In genomic region chr17:84674048-84674447, GRCm38 (mm10) we compare ENCODE assay signal across 29 mouse cellular contexts. TPM values are rescaled to one million over a fixed set of nuclear protein-coding genes. Genes with fewer than 3 reads are reported as not detected.
DNase-seq lines count a peak whose midpoint lies in the region; ATAC-seq and TF ChIP-seq lines count a peak whose summit lies in the region.
"Had no signal": no experiment of that assay in that cellular context is flagged by ENCODE, and none has a peak within 500 bp of the region (broad histone marks: within the 10 kb centered on the region; RNA-seq: fewer than 3 reads in every experiment).

No protein-coding gene starts in this region.

- H3K36me3 ChIP-seq in forebrain, embryonic 11.5 days (ENCODE audit: control insufficient read depth, insufficient read depth, low read length), result no peaks in the 10 kb centered on the region
- no peaks in the 10 kb centered on the region for H3K36me3 ChIP-seq in forebrain, embryonic 16.5 days (ENCODE audit: control insufficient read depth, insufficient read depth)
- no peaks in the 10 kb centered on the region for H3K36me3 ChIP-seq in limb, embryonic 13.5 days
- H3K36me3 ChIP-seq in limb, embryonic 10.5 days, result no peaks in the 10 kb centered on the region
- no peaks in the 10 kb centered on the region for H3K36me3 ChIP-seq in midbrain, embryonic 15.5 days (replicated peaks)
- H3K36me3 ChIP-seq: hindbrain, embryonic 12.5 days; stomach, embryonic 15.5 days had no signal

- intact Hi-C loops in left cerebral cortex, postnatal 36 days (cut with DNase I), result no loop called here

- H3K27ac ChIP-seq in forebrain, embryonic 11.5 days (ENCODE audit: low read depth, low read length), result no peak overlapping the region
- no peak overlapping the region for H3K27ac ChIP-seq in forebrain, embryonic 16.5 days (ENCODE audit: low read length)
- H3K27ac ChIP-seq in limb, embryonic 13.5 days, result no peak overlapping the region
- H3K27ac ChIP-seq in limb, embryonic 10.5 days, result no peak overlapping the region
- H3K27ac ChIP-seq in midbrain, embryonic 15.5 days, result no peak overlapping the region
- H3K27ac ChIP-seq: hindbrain, embryonic 12.5 days; left cerebral cortex, adult 2 months; stomach, embryonic 15.5 days had no signal

- H3K27me3 ChIP-seq in forebrain, embryonic 11.5 days (ENCODE audit: control insufficient read depth, insufficient read depth, low read length), result peaks cover 3% of the 10 kb centered on the region; the same call in 1 of the 2 replicates
- H3K27me3 ChIP-seq in forebrain, embryonic 16.5 days (replicated peaks; ENCODE audit: control insufficient read depth, insufficient read depth, low read length), result peaks cover 11% of the 10 kb centered on the region
- H3K27me3 ChIP-seq in limb, embryonic 13.5 days, result peaks cover 21% of the 10 kb centered on the region; the same call in 1 of the 2 replicates
- H3K27me3 ChIP-seq in limb, embryonic 10.5 days (ENCODE audit: low read depth, poor library complexity, severe bottlenecking), result peaks cover 11% of the 10 kb centered on the region; the same call in 1 of the 2 replicates
- peaks cover 14% of the 10 kb centered on the region for H3K27me3 ChIP-seq in midbrain, embryonic 15.5 days (replicated peaks)
- H3K27me3 ChIP-seq: stomach, embryonic 15.5 days had no signal

- no peaks in the 10 kb centered on the region for H3K9me3 ChIP-seq in forebrain, embryonic 11.5 days (ENCODE audit: control insufficient read depth, low read length)
- no peaks in the 10 kb centered on the region for H3K9me3 ChIP-seq in forebrain, embryonic 16.5 days (ENCODE audit: control insufficient read depth, low read length)
- no peaks in the 10 kb centered on the region for H3K9me3 ChIP-seq in limb, embryonic 13.5 days
- H3K9me3 ChIP-seq in limb, embryonic 10.5 days (replicated peaks), result no peaks in the 10 kb centered on the region
- no peaks in the 10 kb centered on the region for H3K9me3 ChIP-seq in midbrain, embryonic 15.5 days
- H3K9me3 ChIP-seq: hindbrain, embryonic 12.5 days; stomach, embryonic 15.5 days had no signal

- H3K4me1 ChIP-seq in forebrain, embryonic 11.5 days (replicated peaks; ENCODE audit: control insufficient read depth, insufficient read depth, low read length), result peaks cover 9% of the 10 kb centered on the region; the same call in 1 of the 2 replicates
- H3K4me1 ChIP-seq in forebrain, embryonic 16.5 days (replicated peaks; ENCODE audit: control insufficient read depth, insufficient read depth, low read length), result peaks cover 7% of the 10 kb centered on the region
- H3K4me1 ChIP-seq in limb, embryonic 13.5 days, result peaks cover 20% of the 10 kb centered on the region
- H3K4me1 ChIP-seq in limb, embryonic 10.5 days, result peaks cover 10% of the 10 kb centered on the region
- peaks cover 25% of the 10 kb centered on the region for H3K4me1 ChIP-seq in midbrain, embryonic 15.5 days
- H3K4me1 ChIP-seq: stomach, embryonic 15.5 days had no signal

- 6% methylated on average over 7 of the region's 7 CpGs for WGBS in forebrain, embryonic 11.5 days
- WGBS in forebrain, embryonic 16.5 days, result 8% methylated on average over 7 of the region's 7 CpGs
- WGBS in limb, embryonic 13.5 days, result 12% methylated on average over 7 of the region's 7 CpGs
- 39% methylated on average over 7 of the region's 7 CpGs for WGBS in limb, embryonic 10.5 days
- 4% methylated on average over 7 of the region's 7 CpGs for WGBS in midbrain, embryonic 15.5 days

- no peak for TF ChIP-seq CTCF in brain, embryonic 14.5 days (IDR thresholded peaks at IDR 0.05; ENCODE audit: borderline replicate concordance, extremely low read depth, insufficient read depth, insufficient read length)

- no peak for DNase-seq in forebrain, embryonic 11.5 days (ENCODE audit: low spot score)
- no peak for DNase-seq in limb, embryonic 10.5 days (ENCODE audit: low spot score)
- peak; percentile 56 for DNase-seq in brain, embryonic 14.5 days (ENCODE audit: low read depth)
- no peak for DNase-seq in left cerebral cortex, postnatal 36 days (ENCODE audit: low spot score in 2 of 2)
- DNase-seq: adrenal gland, postnatal 14 days; cerebellum, adult 9-10 months; kidney, adult 2 months; left cerebral cortex, postnatal 4 days; lung, postnatal 4 days; right cerebral cortex, adult 18-20 months; right cerebral cortex, postnatal 4 days; thymus, adult 18-20 months; thymus, postnatal 36 days had no signal

- ATAC-seq in forebrain, embryonic 11.5 days (replicated peaks; ENCODE audit: low FRiP score), result peak; percentile 77
- ATAC-seq in forebrain, embryonic 16.5 days, result no peak
- ATAC-seq in limb, embryonic 13.5 days (ENCODE audit: low FRiP score, low read depth), result no peak
- no peak for ATAC-seq in midbrain, embryonic 15.5 days (replicated peaks)

- 0 out of 2 replicates have a peak overlapping the region, but pooled peaks have one; percentile 11 for H3K4me2 ChIP-seq in forebrain, embryonic 11.5 days (ENCODE audit: low read depth, low read length, severe bottlenecking)
- no peak overlapping the region for H3K4me2 ChIP-seq in forebrain, embryonic 16.5 days (ENCODE audit: low read length)
- 0 out of 2 replicates have a peak overlapping the region, but pooled peaks have one; percentile 7 for H3K4me2 ChIP-seq in limb, embryonic 13.5 days (replicated peaks)
- 0 out of 2 replicates have a peak overlapping the region, but pooled peaks have one; percentile 2 for H3K4me2 ChIP-seq in midbrain, embryonic 15.5 days
- H3K4me2 ChIP-seq: hindbrain, embryonic 12.5 days; stomach, embryonic 15.5 days had no signal

- TF ChIP-seq POLR2A in brain, embryonic 14.5 days (IDR thresholded peaks at IDR 0.05; ENCODE audit: borderline replicate concordance, extremely low read depth, insufficient read depth, insufficient read length, poor library complexity, severe bottlenecking), result no peak

- H3K9ac ChIP-seq in forebrain, embryonic 11.5 days (ENCODE audit: low read length), result no peak overlapping the region
- H3K9ac ChIP-seq in forebrain, embryonic 16.5 days (replicated peaks; ENCODE audit: low read depth, low read length), result no peak overlapping the region
- H3K9ac ChIP-seq in limb, embryonic 13.5 days, result no peak overlapping the region
- H3K9ac ChIP-seq in midbrain, embryonic 15.5 days, result no peak overlapping the region
- H3K9ac ChIP-seq: hindbrain, embryonic 12.5 days; stomach, embryonic 15.5 days had no signal

- no peak overlapping the region for H3K4me3 ChIP-seq in forebrain, embryonic 11.5 days (ENCODE audit: low read depth, low read length)
- no peak overlapping the region for H3K4me3 ChIP-seq in forebrain, embryonic 16.5 days (replicated peaks; ENCODE audit: low read length)
- no peak overlapping the region for H3K4me3 ChIP-seq in limb, embryonic 13.5 days
- no peak overlapping the region for H3K4me3 ChIP-seq in limb, embryonic 10.5 days
- H3K4me3 ChIP-seq in midbrain, embryonic 15.5 days, result no peak overlapping the region
- H3K4me3 ChIP-seq: erythroblast, embryonic 14.5 days; hindbrain, embryonic 12.5 days; left cerebral cortex, adult 2 months; stomach, embryonic 15.5 days had no signal

RNA-seq across cellular contexts. Expression of gene Abcg8, which starts 2.1 kb away (rescaled TPM):
- polyA plus RNA-seq in forebrain, embryonic 11.5 days (2014; fragmentation: Nextera tagmentation; extraction: Ambion mirVana), result 0.17 and 0.48 TPM in 2 replicates
- polyA plus RNA-seq in forebrain, embryonic 16.5 days (2015; fragmentation: Nextera tagmentation; extraction: Ambion mirVana), result not detected in 2 replicates
- 0.15 TPM in 1 of 2 replicates, not detected in the other for polyA plus RNA-seq in limb, embryonic 13.5 days (2015; fragmentation: Nextera tagmentation; extraction: Ambion mirVana)
- polyA plus RNA-seq in limb, embryonic 10.5 days (2016; fragmentation: Nextera tagmentation; extraction: Ambion mirVana), result 0.10 and 0.11 TPM in 2 replicates
- 0.50 and 0.55 TPM in 2 replicates for polyA plus RNA-seq in brain, embryonic 14.5 days (2012; rRNA removed)
- polyA plus RNA-seq in midbrain, embryonic 15.5 days (2015; fragmentation: Nextera tagmentation; extraction: Ambion mirVana), result 0.15 TPM in 1 of 2 replicates, not detected in the other
- total RNA-seq in left cerebral cortex, postnatal 36 days (2021), result not detected
- total RNA-seq: gastrocnemius, adult 18-20 months; heart, postnatal 25 days; layer of hippocampus, postnatal 10 days; left cerebral cortex, adult 2 months; left cerebral cortex, postnatal 4 days; megakaryocyte-erythroid progenitor cell, adult 5-6 weeks had no signal
- polyA plus RNA-seq: erythroblast, embryonic 14.5 days; heart, embryonic 14.5 days; lung, embryonic 16.5 days; neural tube, embryonic 14.5 days had no signal

RNA-seq across cellular contexts. Expression of gene Abcg5, which starts 8.8 kb away (rescaled TPM):
- 5.1 and 5.9 TPM in 2 replicates for polyA plus RNA-seq in forebrain, embryonic 11.5 days (2014; fragmentation: Nextera tagmentation; extraction: Ambion mirVana)
- 0.87 and 1.0 TPM in 2 replicates for polyA plus RNA-seq in forebrain, embryonic 16.5 days (2015; fragmentation: Nextera tagmentation; extraction: Ambion mirVana)
- polyA plus RNA-seq in limb, embryonic 13.5 days (2015; fragmentation: Nextera tagmentation; extraction: Ambion mirVana), result 1.4 and 1.6 TPM in 2 replicates
- 0.97 and 1.1 TPM in 2 replicates for polyA plus RNA-seq in limb, embryonic 10.5 days (2016; fragmentation: Nextera tagmentation; extraction: Ambion mirVana)
- polyA plus RNA-seq in brain, embryonic 14.5 days (2012; rRNA removed), result 2.1 and 3.7 TPM in 2 replicates
- polyA plus RNA-seq in midbrain, embryonic 15.5 days (2015; fragmentation: Nextera tagmentation; extraction: Ambion mirVana), result 1.9 and 2.2 TPM in 2 replicates
- under 1 TPM in 1 of 2 experiments, not detected in 1; 0.12 TPM for total RNA-seq in left cerebral cortex, postnatal 36 days (2021)
- total RNA-seq: gastrocnemius, adult 18-20 months; gastrocnemius, postnatal 4 days; heart, adult 8-10 months; heart, postnatal 25 days; layer of hippocampus, postnatal 10 days; left cerebral cortex, adult 2 months; megakaryocyte-erythroid progenitor cell, adult 5-6 weeks had no signal
- polyA plus RNA-seq: erythroblast, embryonic 14.5 days had no signal

RNA-seq across cellular contexts. Expression of gene Dync2li1, which starts 47.8 kb away (rescaled TPM):
- polyA plus RNA-seq in forebrain, embryonic 11.5 days (2014; fragmentation: Nextera tagmentation; extraction: Ambion mirVana), result 35.0 and 41.8 TPM in 2 replicates
- 33.0 and 34.4 TPM in 2 replicates for polyA plus RNA-seq in forebrain, embryonic 16.5 days (2015; fragmentation: Nextera tagmentation; extraction: Ambion mirVana)
- 36.4 and 39.9 TPM in 2 replicates for polyA plus RNA-seq in limb, embryonic 13.5 days (2015; fragmentation: Nextera tagmentation; extraction: Ambion mirVana)
- 25.5 and 33.4 TPM in 2 replicates for polyA plus RNA-seq in limb, embryonic 10.5 days (2016; fragmentation: Nextera tagmentation; extraction: Ambion mirVana)
- polyA plus RNA-seq in brain, embryonic 14.5 days (2012; rRNA removed), result 18.0 and 23.0 TPM in 2 replicates
- polyA plus RNA-seq in midbrain, embryonic 15.5 days (2015; fragmentation: Nextera tagmentation; extraction: Ambion mirVana), result 33.5 and 35.4 TPM in 2 replicates
- 10 to 100 TPM; 19.8 to 22.3 TPM for total RNA-seq in left cerebral cortex, postnatal 36 days (2021)
- polyA plus RNA-seq: erythroblast, embryonic 14.5 days had no signal
